Mouse (Mus musculus) retina, postnatal 1 day (tissue): ENCODE measurements around the gene Nudt7.

ENCODE experiments used
- DNase-seq: peaks from one replicate; pipeline ENCODE4 v3.0.0-alpha.2; 2012

The Nudt7 gene

GRCm38 (mm10) chr8:114133510-114134362, at the start of gene Nudt7:
TSS of gene Nudt7 (plus strand) at chr8:114133557.
- peak; percentile 94 for DNase-seq

- no peak for DNase-seq
These were observed 45.4 kb upstream of the Nudt7 start for GRCm38 (mm10) chr8:114087932-114088331.

- DNase-seq = no peak
These were observed 42.6 kb upstream of the Nudt7 start for GRCm38 (mm10) chr8:114090736-114091135.

GRCm38 (mm10) chr8:114093321-114093720, 40.0 kb upstream of the Nudt7 start:
- no peak for DNase-seq

DNA sequence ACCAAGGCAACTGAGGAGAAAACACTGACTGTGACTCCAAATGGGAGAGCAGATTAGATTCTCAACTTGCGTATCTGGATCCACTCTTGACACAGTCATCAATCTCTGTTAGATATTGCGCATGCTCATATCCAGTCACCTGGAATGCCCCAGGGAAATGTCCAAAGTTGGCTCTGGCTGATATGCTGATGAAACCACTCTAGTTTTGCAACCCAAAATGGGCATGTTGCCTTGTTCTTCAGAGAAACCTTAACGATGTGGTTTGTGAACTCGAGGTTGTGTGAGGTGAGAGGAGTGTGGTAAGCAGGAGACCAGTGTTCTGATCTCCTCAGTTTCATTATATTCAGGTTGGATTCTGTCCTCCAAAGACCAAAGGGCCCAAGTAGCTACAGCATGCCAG, 38.8 kb upstream of the Nudt7 start:
- DNase-seq = no peak

DNA sequence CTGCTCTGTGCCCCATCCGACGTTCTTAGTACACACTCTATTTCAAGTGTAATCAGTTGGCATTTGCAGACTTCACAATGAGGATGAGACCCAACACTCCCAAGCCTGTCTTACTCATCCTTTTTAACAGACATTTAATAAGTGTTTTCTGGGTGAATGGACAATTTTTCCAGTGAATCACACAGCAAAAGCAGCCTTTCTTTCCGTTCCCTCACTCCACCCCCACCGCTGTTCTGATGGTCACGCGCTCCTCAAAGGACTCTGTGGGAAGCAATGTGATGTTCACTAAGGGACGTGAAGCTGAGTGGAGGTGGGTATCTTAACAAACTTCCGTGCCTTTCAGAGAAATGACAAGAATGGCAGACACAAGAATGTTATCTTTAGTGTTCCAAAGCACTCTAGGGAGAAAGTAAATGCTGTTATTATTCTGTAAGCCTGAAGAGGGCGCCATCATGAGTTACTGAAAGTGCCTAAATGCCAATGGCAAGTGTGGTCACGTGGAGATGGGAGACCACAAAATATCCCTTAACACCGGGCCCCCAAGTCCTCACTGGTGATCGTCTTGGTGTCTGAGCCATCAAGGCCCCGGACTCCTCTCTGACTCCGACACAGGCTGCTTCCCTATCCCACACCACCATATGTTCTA, 32.7 kb upstream of the Nudt7 start:
- DNase-seq = peak; percentile 71

- DNase-seq = no peak
These were observed 30.0 kb upstream of the Nudt7 start for GRCm38 (mm10) chr8:114103401-114103800.

GRCm38 (mm10) chr8:114105971-114106370, 27.4 kb upstream of the Nudt7 start:
- DNase-seq = no peak

DNA sequence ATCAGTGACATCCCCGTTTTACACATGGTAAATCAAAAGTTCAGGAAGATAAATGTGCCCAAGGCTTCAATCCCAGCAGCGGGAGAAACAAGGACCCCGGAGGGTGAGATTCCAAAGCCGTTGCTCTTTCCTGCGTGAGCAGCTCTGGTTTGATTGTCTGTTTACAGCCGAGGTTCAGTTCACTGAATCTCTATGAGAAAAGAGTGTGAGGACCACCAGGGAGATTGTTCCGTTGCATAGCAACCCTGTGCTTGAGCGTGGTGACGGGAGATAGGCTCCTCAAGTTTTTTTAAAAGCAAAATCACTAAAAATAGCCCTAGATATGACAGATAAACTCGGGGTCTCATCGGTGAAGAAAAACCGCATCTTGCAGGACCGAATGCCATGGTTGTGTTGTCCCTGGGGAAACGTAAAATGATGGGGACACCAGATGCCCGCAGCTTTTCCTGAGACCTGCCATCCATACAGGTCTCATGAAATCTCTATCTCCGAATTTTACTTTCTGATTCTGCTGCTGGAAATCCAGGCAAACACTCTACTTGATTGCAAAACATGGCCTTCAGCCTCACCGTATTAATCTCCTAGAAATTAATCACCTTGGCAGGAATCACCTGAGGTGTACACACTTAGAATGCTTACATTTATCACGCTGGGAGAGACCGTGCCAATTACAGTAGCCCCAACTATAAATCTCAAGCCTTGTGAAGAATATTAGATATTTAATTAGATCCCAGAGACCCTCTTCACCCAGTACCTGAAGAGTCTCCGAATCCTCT, 23.8 kb upstream of the Nudt7 start:
- DNase-seq = peak; percentile 47

- peak; percentile 59 for DNase-seq
These were observed 18.3 kb upstream of the Nudt7 start for GRCm38 (mm10) chr8:114115076-114115475.

DNA sequence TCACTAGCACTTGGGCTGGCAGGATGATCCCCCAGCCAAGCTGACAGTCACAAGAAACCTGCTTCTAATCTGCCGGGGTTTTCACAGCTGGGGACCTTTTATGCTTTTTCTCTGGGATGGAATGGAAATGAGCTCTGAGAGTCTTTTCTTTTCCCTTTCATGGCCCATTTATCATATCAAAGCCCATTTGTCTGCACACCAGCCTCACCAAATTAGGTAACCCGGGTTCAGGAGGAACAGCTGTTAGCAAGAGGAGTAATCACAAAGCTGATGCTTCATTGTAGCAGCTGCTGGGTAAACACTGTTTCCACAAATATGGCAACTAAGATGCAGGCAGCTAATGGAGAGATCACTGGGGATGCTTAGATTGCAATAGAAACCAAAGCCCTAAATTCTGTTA, 17.3 kb upstream of the Nudt7 start:
- peak; percentile 84 for DNase-seq

- DNase-seq = no peak
These were observed 15.9 kb upstream of the Nudt7 start for GRCm38 (mm10) chr8:114117439-114117838.

DNA sequence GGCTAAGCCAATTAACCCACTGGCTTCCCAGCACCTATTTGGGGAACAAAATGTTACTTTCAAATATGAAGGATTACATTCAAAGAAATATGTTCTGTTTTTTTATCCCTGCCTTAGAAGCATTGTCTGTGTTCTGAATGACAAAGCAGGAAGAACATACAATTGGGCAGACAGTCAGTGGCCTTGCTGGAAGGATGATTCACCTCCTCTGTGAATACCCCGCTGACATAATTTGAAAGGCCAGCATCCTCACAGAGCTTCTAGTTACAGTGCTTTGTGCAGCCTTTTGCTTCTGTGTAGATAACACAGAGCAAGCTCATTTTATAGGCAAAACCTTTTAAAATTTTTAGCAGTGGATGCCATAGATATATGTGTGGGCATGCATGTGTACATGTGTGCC, 11.6 kb upstream of the Nudt7 start:
- DNase-seq = no peak

- no peak for DNase-seq
These were observed 9.7 kb upstream of the Nudt7 start for GRCm38 (mm10) chr8:114123611-114124010.

DNA sequence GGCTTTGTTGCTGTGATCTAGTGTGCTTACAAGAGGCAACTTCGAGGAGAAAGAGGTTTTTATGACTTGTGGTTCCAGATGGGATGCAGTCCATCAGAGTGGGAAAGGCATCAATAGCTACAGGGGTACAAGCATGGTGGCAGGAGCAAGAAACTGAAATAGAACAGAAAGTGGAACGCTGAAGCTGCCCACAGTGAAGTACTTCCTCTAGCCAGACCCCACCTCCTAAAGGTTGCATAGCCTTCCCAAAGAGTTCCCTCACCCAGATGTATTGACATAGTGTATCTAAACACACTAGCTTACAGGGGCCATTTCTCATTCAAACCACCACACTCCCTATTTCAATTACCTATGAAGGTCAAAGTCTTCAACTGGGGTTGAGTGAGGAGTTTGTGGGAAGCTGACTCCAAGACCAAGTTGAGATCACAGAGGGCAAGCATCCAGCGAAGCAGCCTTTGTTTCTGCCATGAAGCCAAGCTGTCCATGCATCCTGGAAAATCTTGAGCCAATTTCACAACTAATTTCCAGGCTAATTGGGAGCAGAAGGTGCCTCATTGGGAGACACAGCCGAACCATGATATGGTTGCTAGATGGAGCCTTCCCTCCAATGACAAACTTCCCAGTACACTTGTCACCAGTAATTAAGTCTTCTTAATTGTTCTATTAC, 9.1 kb upstream of the Nudt7 start:
- no peak for DNase-seq

DNA sequence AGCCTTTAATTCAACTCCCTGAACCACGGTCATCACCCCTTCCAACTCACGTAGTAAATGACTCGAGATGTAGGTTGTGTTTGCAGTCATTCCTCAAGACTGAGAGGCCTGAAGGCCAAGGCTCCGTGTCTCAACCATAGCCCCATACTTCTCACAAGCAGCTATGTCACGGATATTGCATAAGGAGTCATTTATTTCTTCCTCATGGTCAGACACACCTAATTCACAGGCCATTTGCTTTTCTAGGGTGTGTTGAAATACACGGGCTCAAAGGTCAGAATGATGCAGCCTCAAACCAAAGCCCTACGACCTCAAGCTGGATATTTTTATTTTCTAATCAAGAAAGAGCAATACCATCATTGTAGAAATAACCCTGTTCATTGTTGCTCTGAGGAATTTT, 2.5 kb upstream of the Nudt7 start:
- no peak for DNase-seq

DNA sequence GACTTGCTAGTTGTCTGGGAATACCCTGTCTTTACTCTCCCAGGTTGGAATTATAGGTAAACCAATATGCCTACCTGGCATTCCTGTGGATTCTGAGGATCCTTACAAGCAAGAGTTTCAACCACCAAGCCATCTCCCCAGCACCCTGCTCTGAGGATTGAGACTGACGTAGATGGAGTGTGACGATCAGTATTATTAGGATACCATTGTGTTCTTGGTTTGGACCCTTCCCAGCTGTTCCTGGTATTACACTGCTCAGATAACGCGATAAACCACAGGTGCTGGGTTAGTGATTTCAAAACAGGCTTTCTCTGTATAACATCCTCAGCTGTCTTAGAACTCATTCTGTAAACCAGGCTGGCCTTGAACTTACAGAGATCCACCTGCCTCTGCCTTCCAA, 1.9 kb upstream of the Nudt7 start:
- no peak for DNase-seq

DNA sequence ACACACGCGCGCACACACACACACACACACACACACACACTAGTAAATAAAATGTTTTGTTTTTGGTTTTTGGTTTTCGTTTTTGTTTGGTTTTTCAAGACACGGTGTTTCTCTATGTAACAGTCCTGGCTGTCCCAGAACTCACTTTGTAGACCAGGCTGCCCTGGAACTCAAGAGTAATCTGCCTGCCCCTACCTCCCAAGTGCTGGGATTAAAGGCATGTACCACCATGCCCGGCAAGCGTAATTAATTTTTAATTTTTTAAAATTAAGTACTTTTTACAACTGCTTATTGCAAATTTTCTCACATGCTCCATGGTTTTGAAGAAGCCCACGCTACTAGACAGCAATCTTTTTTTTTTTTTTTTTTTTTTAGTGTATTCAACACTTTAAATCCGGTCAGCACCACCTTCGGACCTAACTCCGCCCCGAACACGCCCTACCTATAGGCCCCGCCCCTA, 277 bp upstream of the Nudt7 start:
- DNase-seq = no peak

GRCm38 (mm10) chr8:114136750-114137149, 3.4 kb downstream of the Nudt7 start:
- no peak for DNase-seq

- DNase-seq = no peak
These were observed 3.8 kb downstream of the Nudt7 start for GRCm38 (mm10) chr8:114137181-114137580.

DNA sequence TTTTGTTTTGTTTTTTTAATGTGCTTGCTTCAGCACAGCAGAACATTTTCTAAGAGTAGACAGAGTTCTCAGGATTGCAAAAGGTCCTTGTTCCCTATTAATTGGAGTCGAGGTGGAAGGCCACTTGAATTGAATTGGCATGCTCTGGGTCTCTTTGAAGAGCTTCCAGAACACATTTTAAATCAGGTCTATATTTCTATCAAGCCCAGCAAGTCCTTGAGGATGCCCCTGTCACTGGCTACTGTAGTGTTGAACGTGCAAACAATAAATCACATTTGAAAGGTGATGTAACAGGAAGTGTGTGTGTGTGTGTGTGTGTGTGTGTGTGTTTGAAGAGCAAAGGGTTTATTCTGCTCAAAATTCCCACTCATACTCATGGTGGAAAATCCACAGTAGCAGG, 7.1 kb downstream of the Nudt7 start:
- no peak for DNase-seq

GRCm38 (mm10) chr8:114142199-114142598, 8.8 kb downstream of the Nudt7 start:
- no peak for DNase-seq
